In genomic region chr12:83885065-83885464, GRCm38 (mm10) we compare ENCODE assay signal across 6 mouse cellular contexts. TPM values are rescaled to one million over a fixed set of nuclear protein-coding genes. Genes with fewer than 3 reads are reported as not detected.
DNase-seq lines count a peak whose midpoint lies in the region; ATAC-seq and TF ChIP-seq lines count a peak whose summit lies in the region.
"Not testable (repeated sequence)": the region's sequence is repeated elsewhere in the genome, so short reads cannot be mapped to it uniquely, and the experiment has no call there.

No protein-coding gene starts in this region.

- H3K79me2 ChIP-seq in macrophage (ENCODE audit: inconsistent target), result peaks cover 93% of the 10 kb centered on the region

- peak; percentile 53 for ATAC-seq in granulocyte monocyte progenitor cell, adult 5-6 weeks (replicated peaks; ENCODE audit: poor library complexity, severe bottlenecking)
- peak; percentile 45; the same call in 1 of the 2 replicates for ATAC-seq in neutrophil, adult 5-6 weeks (ENCODE audit: extremely low read depth, insufficient number of reproducible peaks, low FRiP score, poor library complexity, severe bottlenecking)

- H3K27ac ChIP-seq in ES-E14 (ENCODE audit: insufficient read depth, low read depth, low read length, poor library complexity, severe bottlenecking), result not testable (repeated sequence)
- peak overlapping the region; percentile 29; the same call in 1 of the 2 replicates for H3K27ac ChIP-seq in bone marrow, adult 2 months (ENCODE audit: control insufficient read depth, insufficient read depth, low read depth, low read length, poor library complexity)
- H3K27ac ChIP-seq in macrophage, result peak overlapping the region; percentile 22; the same call in 1 of the 2 replicates

- TF ChIP-seq CTCF in bone marrow, adult 2 months (IDR thresholded peaks at IDR 0.05; ENCODE audit: control insufficient read depth, insufficient read depth, low read length), result not testable (repeated sequence)

- not testable (repeated sequence) for H3K9ac ChIP-seq in ES-E14 (ENCODE audit: insufficient read depth, low read depth, low read length, poor library complexity, severe bottlenecking)

- DNase-seq in 3T3-L1 (ENCODE audit: low read depth, low spot score), result peak; percentile 10
- not testable (repeated sequence) for DNase-seq in ES-E14 (ENCODE audit: low read depth, low spot score)

- in situ Hi-C loops in ES-E14 (cut with MboI; ENCODE audit: low sequenced_read_pairs in 2 of 2, unreplicated experiment in 2 of 2), result not testable (repeated sequence)

- H3K36me3 ChIP-seq in ES-E14 (ENCODE audit: control insufficient read depth, insufficient read depth, low read length, poor library complexity, severe bottlenecking); macrophage (ENCODE audit: inconsistent target): not testable (repeated sequence)

- H3K9me3 ChIP-seq in ES-E14 (ENCODE audit: control insufficient read depth, insufficient read depth, low read depth, low read length), result not testable (repeated sequence)

- H3K4me1 ChIP-seq in ES-E14 (ENCODE audit: control insufficient read depth in 2 of 2, insufficient read depth in 2 of 2, low read length in 2 of 2, poor library complexity in 1 of 2); bone marrow, adult 2 months (ENCODE audit: control insufficient read depth, insufficient read depth, low read length): not testable (repeated sequence)

- not testable (repeated sequence) for TF ChIP-seq POLR2A in bone marrow, adult 2 months (IDR thresholded peaks at IDR 0.05; ENCODE audit: borderline replicate concordance, control insufficient read depth, low read depth, low read length)

- H3K4me3 ChIP-seq in ES-E14 (ENCODE audit: insufficient read depth in 1 of 2, low read depth in 1 of 2, low read length in 2 of 2, poor library complexity in 1 of 2, severe bottlenecking in 1 of 2); bone marrow, adult 2 months (replicated peaks; ENCODE audit: control insufficient read depth, low read depth, low read length); macrophage (ENCODE audit: inconsistent target): not testable (repeated sequence)

- 50% methylated on average over 5 of the region's 5 CpGs for WGBS in bone marrow, adult 2 months
- WGBS in macrophage (ENCODE audit: missing documents), result 55% methylated on average over 5 of the region's 5 CpGs

TF ChIP-seq in ES-E14, 5 proteins besides CTCF, POLR2A, EP300 and RAD21:
- peak; percentile 62; the same call in 1 of the 2 replicates for TF ChIP-seq ZNF384 (IDR thresholded peaks at IDR 0.05; ENCODE audit: low read depth, low read length)

RNA-seq across cellular contexts. Expression of gene Numb, which starts 36.7 kb away (rescaled TPM):
- total RNA-seq in ES-E14 (2012; rRNA removed), result 17.2 and 18.2 TPM in 2 replicates
- polyA plus RNA-seq in bone marrow, adult 2 months (2011; ENCODE audit: insufficient read depth, insufficient read length, low replicate concordance, missing spikeins), result 6.0 and 15.1 TPM in 2 replicates
- total RNA-seq in granulocyte monocyte progenitor cell, adult 5-6 weeks (2014; fragmentation: Nextera tagmentation), result 9.3 and 14.2 TPM in 2 replicates
- total RNA-seq in granulocyte monocyte progenitor cell, adult 5-6 weeks (2017), result 20.4 and 20.8 TPM in 2 replicates
- total RNA-seq in macrophage (2018; cell fraction: chromatin; rRNA removed), result 100 to 1,000 TPM in 13 of 26 experiments, 10 to 100 TPM in 13; 38.8 to 134 (median 102) TPM
- 10 to 100 TPM; 29.9 to 47.4 (median 39.5) TPM for total RNA-seq in macrophage (2018; cell fraction: cytosol; rRNA removed)
- 10 to 100 TPM; 31.4 to 93.3 (median 56.6) TPM for total RNA-seq in macrophage (2018; cell fraction: nucleus; rRNA removed)
- polyA plus RNA-seq in macrophage (2018), result 32.8 to 57.9 TPM (median 47.1 TPM) in 3 replicates
- 67.8 and 86.4 TPM in 2 replicates for total RNA-seq in neutrophil, adult 5-6 weeks (2017)
